Mouse (Mus musculus) adrenal gland, postnatal 25 days (tissue): ENCODE results near the gene Fancg. TPM values are rescaled to one million over a fixed set of nuclear protein-coding genes. Genes with fewer than 3 reads are reported as not detected.
A peak's percentile ranks its signal among the peaks of the same experiment; 100 is the strongest.

Source experiments
- DNase-seq: peaks from one replicate; pipeline ENCODE4 v3.0.0; 2021; ENCODE audit warnings: mixed read lengths
- long read RNA-seq: library from polyadenylated mRNA; stranded (forward); transcript quantifications from one replicate; pipeline ENCODE4 v2.0.0, GENCODE M21; 2021
- total RNA-seq: library from RNA; stranded (reverse); gene quantifications from 2 replicates; pipeline ENCODE4 v1.2.3, GENCODE M21; 2021

Gene Fancg
- 15.7 and 20.9 TPM in 2 replicates for total RNA-seq
- long read RNA-seq, transcript Fancg-201 (14 exons, 2,771 nt) = major isoform, 6 of 15 reads
- long read RNA-seq, partial matches to known transcripts = 2 of 15 reads
- long read RNA-seq, other reads (novel, unspliced or antisense) = 7 of 15 reads

DNA sequence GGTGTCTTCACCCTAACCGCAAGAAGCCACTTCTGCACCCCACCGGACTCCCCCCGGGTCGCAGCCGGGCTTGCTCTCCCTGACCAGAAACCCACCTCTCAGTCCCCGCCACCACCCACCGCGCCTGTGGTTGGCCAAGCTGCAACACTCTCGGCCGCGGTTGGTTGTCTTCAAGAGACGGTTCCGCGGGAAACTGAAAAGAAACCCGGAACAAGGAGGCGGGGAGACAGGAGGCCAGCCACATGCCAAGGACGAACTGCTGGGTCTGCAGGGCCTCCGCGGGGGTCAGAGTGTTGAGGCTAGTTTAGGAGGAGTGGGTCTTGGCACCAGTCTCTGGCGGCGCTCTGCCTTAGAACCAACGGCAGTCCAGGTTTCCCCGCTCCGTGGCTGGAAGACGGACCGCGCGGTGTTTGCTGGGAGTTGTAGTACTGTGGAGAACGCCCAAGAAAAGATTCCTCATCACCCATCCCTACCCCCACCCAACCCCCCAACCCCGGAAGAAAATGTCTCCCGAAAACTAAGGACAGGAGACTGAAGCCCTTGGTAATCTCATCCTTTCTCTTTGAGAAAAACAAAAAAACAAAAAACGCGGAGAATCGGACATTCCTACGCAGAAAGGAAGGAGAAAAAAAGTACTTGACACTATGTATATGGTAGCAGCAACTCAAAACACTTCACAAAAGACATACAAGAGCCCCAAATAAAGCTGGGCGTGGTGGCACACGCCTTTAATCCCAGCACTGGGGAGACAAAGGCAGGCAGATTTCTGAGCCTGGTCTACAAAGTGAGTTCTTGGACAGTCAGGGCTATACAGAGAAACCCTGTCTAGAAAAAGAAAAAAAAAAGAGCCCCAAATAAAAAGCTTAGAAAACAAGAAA lies at the start of gene Fancg:
TSS of gene Fancg (minus strand) at position 346 of the 878 bp plus-strand sequence.
- peak; percentile 87 for DNase-seq

DNA sequence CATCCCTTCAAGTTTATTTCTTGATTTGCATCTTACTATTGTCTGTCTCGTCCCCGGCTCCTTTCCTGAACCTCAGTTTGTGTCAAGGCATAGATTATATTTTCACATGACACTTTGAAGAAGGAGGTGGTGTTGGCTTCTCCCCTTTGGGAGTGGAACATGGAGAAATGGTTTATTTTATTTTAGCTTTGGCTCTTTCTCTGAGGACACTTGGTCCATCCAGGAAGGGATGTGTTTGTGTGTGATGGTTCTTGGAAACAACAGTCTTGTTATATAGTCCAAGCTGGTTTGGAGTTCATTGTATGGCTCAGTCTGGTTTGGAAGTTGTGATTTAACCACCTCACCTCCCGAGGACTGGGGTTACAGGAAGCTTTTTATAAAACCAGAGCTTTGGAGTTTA lies 49.4 kb upstream of the Fancg start:
- DNase-seq = no peak

GRCm38 (mm10) chr4:43058753-43059654 lies 48.7 kb upstream of the Fancg start, which contains the start of gene Unc13b:
Gene Unc13b, plus strand, starts transcription at chr4:43058953.
- peak; percentile 96 for DNase-seq

DNA sequence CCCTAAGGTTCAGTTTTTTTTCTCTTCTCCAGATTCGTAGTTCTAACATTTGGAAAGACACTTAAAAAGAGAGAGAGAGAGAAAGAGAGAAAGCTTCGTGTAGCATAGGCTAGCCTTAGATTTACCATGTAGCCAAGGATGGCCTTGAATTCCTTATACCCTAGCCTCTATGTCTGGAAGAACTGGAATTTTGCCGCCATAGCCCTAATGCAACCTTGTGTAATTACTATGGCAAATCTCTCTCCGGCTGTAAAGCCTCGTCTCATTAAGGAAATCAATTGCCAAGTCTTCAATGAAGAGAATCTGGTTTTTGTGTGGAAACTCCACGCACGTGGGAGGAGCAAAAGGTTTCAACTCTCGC lies 48.1 kb upstream of the Fancg start:
- no peak for DNase-seq

- no peak for DNase-seq
These were observed 47.3 kb upstream of the Fancg start for GRCm38 (mm10) chr4:43057654-43058053.

DNA sequence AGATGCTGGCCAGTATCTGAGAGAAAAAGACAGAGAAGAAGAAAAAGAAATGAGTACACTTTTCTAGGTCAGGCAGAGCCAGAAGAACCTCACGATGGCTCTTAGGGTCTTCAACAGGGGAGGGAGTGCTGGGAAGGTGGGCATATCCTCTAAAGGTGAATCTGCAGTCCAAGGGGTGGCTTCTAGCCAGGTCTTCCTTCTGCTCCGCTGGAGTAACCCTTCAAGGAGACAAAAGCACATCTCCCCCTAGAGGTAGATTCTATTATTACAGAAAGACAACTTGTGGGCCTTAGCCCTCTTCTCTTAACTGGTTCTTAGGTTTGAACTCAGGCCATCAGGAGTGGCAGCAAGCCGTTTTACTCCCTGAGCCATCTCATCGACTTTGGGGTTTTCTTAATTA lies 42.3 kb upstream of the Fancg start:
- no peak for DNase-seq

DNA sequence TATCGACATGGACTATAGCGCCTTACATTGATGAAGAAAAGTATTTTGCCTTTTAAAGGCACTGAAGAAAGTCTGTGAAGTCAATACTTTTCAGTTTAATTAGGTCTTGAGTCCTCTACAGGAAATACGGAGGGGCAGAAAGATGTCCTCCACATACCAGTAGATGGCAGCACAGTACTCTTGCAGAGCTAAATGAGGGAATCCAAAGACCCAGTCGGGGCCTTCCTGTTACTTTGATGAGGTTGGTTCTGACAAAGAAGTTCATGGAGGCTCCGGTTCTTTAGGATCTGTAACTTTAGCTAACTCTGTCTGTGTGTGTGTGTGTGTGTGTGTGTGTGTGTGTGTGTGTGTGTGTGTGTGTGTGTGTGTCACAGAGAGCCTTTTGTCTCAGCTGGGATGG lies 36.9 kb upstream of the Fancg start:
- peak; percentile 38 for DNase-seq

DNA sequence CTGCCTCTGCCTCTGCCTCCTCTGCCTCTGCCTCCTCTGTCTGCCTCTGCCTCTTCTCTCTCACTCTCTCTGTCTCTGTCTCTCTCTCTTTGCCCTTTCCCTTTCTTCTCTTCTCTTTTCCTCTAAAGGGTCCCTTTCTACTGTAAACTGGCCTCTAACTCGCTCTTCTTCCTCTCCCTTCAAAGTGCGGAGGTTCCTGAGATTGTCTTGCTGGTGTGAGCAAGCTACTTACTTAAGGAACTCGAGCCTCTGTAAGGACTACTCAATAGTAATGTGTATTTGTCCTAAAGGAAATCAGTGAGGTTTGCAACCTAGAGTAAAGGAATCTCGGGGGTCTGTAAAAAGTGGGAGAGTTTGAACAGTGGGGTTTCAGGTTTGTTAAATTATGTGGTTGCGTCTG lies 36.3 kb upstream of the Fancg start:
- no peak for DNase-seq

GRCm38 (mm10) chr4:43045659-43046302 lies 35.5 kb upstream of the Fancg start, which contains the start of gene Fam214b:
Gene Fam214b, minus strand, starts transcription at chr4:43046220.
- peak; percentile 98 for DNase-seq

DNA sequence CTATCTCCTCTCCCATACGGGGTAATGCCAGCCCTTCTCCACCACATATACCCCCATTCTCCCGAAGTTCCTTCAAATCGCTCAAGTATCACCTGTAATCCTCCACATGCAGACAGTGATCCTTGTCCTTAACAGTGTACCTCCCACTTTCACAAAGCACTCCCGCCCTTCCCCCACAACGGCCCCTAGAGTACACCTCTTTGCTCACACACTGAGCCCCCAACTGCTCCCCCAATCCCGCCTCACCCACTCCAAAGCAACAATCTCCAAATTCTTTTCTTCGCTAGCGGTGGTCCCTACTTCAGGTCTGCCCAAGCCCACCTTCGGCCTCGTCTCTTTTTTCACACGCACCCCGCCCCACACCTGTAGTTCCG lies 35.0 kb upstream of the Fancg start:
- DNase-seq = no peak

DNA sequence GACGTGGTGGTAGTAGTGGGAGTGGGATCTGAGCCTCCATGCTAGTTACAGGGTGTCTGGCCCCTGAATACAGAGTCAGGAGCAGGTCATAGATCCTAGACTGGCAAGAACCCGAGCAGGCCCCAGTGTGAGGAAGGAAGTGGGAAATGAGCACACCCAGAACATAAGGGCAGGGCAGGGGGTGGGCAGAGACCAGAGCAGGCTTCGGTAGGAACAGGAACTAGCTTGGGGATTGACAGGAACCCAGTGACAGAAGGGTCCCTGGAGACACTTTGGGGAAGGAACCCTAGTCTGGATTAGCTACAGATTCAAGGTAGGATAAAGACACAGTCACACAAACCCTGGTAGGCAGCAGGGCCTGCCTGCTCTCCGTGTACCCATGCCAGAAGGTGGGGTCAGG lies 34.4 kb upstream of the Fancg start:
- no peak for DNase-seq

- peak; percentile 62 for DNase-seq
These were observed 33.5 kb upstream of the Fancg start for GRCm38 (mm10) chr4:43043644-43044357.

- DNase-seq = peak; percentile 51
These were observed 30.7 kb upstream of the Fancg start for GRCm38 (mm10) chr4:43040881-43041547.

DNA sequence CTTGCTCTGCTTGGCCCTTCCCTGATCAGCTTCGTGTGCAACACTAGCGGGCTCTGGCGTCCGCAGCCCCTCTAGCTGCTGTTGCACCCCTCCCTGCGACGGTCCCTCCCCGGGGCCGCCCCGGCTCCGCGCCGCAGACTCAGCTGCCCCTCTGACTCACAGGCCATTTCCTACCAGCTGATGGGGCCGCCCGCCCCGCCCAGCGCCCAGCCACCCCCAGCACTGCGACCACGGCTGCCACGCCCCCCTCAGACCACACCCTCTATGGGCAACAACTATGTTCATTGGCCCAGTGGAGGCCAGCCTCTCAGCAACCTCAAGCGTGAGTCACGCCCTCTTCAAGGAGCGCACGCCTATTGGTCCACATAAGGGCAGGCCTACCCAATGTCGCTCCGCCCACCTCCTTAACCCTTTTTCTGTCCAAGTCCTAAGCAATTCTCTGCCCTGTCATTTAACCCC lies 29.8 kb upstream of the Fancg start:
- peak; percentile 97 for DNase-seq

GRCm38 (mm10) chr4:43039609-43040008 lies 29.3 kb upstream of the Fancg start:
- DNase-seq = no peak

GRCm38 (mm10) chr4:43038567-43039495 lies 28.5 kb upstream of the Fancg start:
- DNase-seq = peak; percentile 77

DNA sequence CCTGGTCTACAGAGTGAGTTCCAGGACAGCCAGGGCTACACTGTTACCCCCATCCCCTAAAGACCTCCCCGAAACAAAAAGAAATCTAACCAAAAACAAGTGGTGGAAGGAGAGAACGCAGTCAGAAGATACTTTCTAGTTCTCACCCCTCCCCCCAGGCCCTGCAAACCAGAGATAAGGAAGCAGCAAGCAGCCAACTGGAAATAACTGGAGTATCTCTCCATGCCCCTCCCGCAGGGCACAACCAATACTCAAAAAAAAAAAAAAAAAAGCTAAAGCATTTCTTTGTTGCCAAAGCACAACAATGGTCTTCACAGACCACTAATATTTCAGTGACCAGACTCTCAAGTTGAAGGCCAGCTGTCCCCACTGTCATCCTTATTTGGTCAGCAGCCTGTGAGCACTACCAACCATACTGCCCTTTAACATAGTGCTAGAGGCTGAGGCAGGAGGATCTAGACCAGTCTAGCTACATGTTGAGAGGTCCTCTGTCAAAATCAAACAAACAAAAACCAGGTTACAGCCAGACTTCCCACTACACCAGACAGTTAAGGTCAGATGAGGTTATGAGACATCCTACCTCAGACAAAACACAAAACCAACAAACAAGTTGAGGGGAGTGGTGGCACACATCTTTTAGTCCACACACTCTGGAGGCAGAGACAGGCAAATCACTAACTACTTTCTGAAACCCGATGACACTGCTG lies 27.7 kb upstream of the Fancg start:
- no peak for DNase-seq

GRCm38 (mm10) chr4:43036356-43036755 lies 26.1 kb upstream of the Fancg start:
- DNase-seq = no peak

DNA sequence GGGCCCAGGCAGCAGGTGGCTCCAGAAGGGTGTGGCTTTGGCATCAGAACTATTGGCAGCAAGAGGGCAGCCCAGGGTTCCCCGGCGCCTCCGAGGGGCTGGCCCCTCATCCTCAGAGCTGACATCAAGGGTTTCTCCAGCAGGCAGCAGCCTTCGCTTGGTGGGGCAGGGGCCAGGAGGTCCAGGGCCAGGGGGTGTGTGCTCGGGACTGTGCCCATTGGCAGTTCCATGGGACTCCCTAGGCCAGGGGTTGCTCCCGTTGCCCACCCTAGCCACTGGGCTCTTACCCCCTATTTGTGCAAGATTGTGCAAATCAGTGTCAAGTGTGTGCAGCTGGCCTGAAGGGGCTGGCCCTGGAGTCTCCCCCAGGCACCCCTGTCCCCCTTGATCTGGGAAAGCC lies 25.5 kb upstream of the Fancg start:
- DNase-seq = no peak
